Mouse (Mus musculus) gastrocnemius, postnatal 14 days (tissue): ENCODE measurements around the gene Plekhh1. TPM values are rescaled to one million over a fixed set of nuclear protein-coding genes. Genes with fewer than 3 reads are reported as not detected.

Experiments used
- DNase-seq: peaks from one replicate; pipeline ENCODE4 v3.0.0; 2021; ENCODE audit warnings: mixed read lengths
- intact Hi-C: fragments of 180-260 bp; cut with DNase I; formaldehyde crosslinking; loops from one replicate; pipeline ENCODE4 v1.15.1; 2025; ENCODE audit warnings: low total_unique reads
- long read RNA-seq, 2 experiments: library from polyadenylated mRNA; stranded (forward); transcript quantifications; one replicate each; pipeline ENCODE4 v2.0.0; 2021
- total RNA-seq, 2 experiments: library from RNA; stranded (reverse); gene quantifications; 2 replicates each; pipeline ENCODE4 v1.2.3; 2021

Gene Plekhh1
- 1 to 10 TPM; 2.2 to 2.5 TPM for total RNA-seq
- long read RNA-seq, experiment 1 = 0 reads
- long read RNA-seq, experiment 2, full-length matches to known transcripts = 3 of 4 reads
- long read RNA-seq, experiment 2, partial matches to known transcripts = 0 of 4 reads
- long read RNA-seq, experiment 2, other reads (novel, unspliced or antisense) = 1 of 4 reads

- DNase-seq = peak; percentile 30
- intact Hi-C loops = no loop called here
Observed at GRCm38 (mm10) chr12:79028911-79029861, at the start of gene Plekhh1. Gene Plekhh1 (plus strand): TSS chr12:79029163.

- intact Hi-C loops = no loop called here
- DNase-seq = peak; percentile 17
Observed at GRCm38 (mm10) chr12:78980683-78981091, 48.3 kb upstream of the Plekhh1 start.

- intact Hi-C loops = no loop called here
- DNase-seq = no peak
Observed at GRCm38 (mm10) chr12:78981131-78981530, 47.8 kb upstream of the Plekhh1 start.

- no peak for DNase-seq
- intact Hi-C loops = no loop called here
Observed at GRCm38 (mm10) chr12:78981938-78982825, 46.8 kb upstream of the Plekhh1 start.

DNA sequence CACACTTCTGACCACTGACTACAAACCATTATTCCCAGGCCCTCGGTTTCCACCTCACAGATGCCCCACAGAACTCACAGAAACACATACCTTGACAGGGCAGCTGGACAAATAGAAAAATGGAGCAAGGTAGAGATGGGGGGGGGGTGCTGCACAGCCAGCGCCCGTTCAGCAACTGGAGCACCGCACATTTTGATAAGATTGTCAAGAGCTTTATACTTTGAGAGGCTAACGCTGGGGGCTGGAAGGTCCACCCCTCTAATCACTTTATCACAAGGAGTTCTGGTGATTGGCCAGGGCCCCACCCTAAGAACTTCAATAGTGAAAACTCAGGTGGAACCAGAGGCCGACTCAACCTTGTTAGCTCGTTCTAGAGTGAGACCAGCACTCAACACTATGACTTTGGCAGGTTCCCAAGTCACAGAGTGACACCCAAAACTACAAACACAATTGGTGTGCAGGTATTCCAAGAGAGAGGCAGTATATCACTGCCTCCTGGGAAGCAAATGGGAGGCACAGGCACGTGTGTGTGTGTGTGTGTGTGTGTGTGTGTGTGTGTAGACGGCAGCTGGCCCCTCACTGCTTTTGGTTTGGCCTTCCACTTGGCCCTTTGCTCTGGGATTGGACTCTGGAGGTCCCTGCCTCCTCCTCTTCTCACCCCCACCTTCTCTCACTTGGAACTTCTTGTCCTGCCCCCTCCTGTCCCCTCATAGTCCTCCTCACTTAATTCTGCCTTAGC is 45.5 kb upstream of the Plekhh1 start:
- DNase-seq = no peak
- intact Hi-C loops = no loop called here

DNA sequence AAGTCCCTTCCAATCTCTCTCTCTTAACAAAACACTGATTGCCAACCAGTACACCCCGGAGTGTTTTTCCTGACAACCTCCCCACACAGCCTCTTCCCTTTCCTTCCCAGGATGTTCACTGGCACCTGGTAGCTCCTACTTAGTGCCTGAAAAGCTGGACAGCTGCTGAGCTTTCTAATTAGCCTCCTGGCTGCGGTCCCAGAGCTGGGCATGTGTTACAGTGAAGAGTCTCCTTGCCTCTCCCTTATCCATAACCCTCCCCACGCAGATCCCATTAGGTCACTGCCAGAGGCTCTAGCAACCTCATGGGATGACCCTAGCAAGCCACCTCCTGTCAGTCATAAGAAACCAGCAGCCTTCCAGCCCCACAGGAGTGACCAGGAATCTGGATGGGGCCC is 44.9 kb upstream of the Plekhh1 start:
- intact Hi-C loops = no loop called here
- peak; percentile 78 for DNase-seq

DNA sequence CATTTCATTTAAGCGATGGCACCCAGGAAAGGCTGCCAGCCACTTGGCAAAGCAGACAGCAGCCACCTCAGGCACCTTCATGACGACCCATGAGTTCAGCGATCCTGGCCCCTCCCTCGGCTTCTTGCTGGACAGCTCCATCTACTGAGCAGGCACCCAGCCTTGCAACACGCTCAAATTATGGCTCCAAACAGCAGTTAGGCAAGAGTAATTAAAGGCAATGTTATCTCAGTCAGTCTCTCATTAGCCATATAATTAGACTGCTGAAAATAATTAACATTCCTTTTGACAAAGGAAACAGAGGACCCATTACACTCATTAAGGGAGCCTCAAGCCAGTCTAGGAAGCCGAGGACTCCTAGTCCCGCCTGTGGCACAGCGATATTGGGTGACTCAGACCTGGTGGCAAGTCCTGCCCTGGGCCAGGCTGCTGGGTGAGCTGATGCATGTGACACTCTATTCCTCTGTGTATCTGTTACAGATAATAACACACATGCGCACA is 41.3 kb upstream of the Plekhh1 start:
- intact Hi-C loops = no loop called here
- peak; percentile 18 for DNase-seq

- intact Hi-C loops = no loop called here
- no peak for DNase-seq
Observed at GRCm38 (mm10) chr12:78996271-78996670, 32.7 kb upstream of the Plekhh1 start.

DNA sequence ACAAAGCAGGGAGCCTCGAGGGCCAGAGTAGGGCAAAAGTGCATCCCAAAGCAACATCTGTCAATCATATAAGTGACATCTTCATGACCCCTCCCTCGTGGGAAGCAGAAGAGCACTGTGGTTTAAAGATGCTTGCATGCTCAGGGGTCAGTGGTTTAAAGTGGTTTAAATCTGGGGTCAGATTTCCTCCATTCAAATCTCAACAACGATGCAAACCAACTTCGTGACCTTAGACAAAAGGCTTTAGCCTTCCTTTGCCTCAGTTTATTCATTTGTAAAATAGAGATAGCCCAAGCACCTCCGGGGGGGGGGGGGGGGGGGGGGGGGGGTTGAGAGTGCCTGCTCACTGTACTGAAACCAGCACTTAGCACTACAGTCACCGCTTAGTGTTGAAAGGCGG is 32.3 kb upstream of the Plekhh1 start:
- no peak for DNase-seq
- intact Hi-C loops = no loop called here

- no peak for DNase-seq
- intact Hi-C loops = no loop called here
Observed at GRCm38 (mm10) chr12:79002406-79002805, 26.6 kb upstream of the Plekhh1 start.

GRCm38 (mm10) chr12:79002978-79003377 is 26.0 kb upstream of the Plekhh1 start:
- no peak for DNase-seq
- intact Hi-C loops = no loop called here

DNA sequence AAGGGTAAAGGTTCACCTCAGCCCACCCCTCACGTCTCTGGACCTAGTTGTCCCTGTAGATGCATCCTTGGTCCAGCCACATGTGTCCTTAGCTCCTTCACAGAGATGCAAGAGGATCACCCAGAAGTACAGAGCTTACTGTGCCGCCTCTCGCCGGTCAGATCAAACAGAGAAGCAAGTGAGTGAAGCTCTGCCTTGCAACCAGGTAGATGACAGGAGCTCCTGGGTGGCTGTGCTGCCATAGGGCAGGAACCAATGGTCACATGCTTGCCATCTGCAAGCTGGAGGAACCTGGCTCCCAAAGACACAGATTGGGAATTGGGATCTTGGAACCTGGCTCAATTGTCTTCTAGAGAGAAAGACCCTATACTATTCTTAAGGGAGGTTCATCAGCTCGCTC is 23.5 kb upstream of the Plekhh1 start:
- DNase-seq = no peak

GRCm38 (mm10) chr12:79006076-79006475 is 22.9 kb upstream of the Plekhh1 start:
- no peak for DNase-seq
- intact Hi-C loops = loop anchor here (5.0 kb wide), 1 partner anchor 89 kb away; no protein-coding TSS in a partner anchor

More for the DNA sequence above, 23.5 kb upstream of the Plekhh1 start:
- intact Hi-C loops = loop anchor here (5.0 kb wide), 1 partner anchor 88 kb away; no protein-coding TSS in a partner anchor

DNA sequence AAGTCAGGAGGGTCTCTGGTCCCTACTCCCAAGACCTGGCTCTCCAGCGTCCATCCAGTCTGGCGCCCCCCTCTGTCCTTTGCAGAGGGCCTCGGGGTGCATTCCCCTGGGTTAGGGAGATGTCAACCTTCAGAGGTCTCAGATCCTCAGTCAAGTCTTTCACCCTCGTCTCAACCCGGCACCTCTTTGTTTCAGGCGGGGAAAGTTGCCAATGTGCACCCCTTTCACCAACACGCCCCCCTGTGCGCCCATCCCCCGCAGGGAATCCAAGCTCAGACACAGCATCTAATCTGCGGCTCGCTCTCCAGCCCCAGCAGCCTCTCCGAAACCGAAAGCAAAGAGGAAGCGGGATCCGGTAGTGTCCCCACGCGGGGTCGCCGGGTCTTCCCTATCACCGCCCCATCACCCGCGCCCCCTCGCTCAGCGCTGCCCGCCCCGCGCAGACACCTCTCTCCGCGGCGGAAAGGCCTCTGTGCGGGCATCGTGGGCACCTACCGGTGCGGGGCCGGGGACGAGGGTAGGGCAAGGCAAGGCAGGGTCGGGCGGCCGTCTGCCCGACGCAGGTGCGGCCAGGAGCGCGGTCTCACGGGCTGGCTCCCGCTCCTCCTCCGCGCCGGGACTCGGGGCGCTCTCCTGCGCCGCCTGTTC is 22.4 kb upstream of the Plekhh1 start:
- peak; percentile 47 for DNase-seq
- intact Hi-C loops = loop anchor here (5.0 kb wide), 1 partner anchor 89 kb away; no protein-coding TSS in a partner anchor

DNA sequence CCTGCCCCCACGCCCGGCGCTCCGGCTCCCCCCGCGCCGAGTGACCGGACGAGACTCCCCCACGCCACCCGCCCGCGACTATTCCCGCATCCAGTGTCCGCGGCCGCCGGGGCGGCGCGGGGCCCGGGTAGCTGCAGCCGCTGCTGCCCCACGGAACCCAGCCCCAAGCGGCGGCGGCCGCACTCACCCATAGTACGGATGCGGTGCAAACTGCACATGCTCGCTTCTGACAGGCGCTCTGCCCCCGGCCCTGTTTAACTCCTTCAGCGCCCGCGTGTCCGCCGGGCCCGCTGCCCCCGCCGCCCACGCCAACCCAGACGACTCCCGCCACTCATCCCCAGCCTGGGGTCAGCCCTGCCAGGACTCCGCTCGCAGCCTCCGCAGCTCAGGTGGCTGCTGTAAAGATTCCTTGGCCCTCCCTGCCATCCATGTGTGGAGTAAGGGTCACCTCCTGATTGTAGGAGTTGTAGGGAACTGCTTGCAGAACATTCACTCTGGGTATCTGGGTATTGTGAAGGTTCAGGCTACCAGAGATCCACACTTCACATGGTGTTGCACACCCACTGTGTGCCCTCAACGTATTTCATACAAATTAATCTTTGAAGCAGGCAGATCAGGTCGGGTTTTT is 21.7 kb upstream of the Plekhh1 start, which contains the start of gene Tmem229b:
Gene Tmem229b (minus strand): TSS at position 502 of the 628 bp plus-strand sequence.
- intact Hi-C loops = loop anchor here (5.0 kb wide), 1 partner anchor 90 kb away; no protein-coding TSS in a partner anchor
- DNase-seq = no peak

DNA sequence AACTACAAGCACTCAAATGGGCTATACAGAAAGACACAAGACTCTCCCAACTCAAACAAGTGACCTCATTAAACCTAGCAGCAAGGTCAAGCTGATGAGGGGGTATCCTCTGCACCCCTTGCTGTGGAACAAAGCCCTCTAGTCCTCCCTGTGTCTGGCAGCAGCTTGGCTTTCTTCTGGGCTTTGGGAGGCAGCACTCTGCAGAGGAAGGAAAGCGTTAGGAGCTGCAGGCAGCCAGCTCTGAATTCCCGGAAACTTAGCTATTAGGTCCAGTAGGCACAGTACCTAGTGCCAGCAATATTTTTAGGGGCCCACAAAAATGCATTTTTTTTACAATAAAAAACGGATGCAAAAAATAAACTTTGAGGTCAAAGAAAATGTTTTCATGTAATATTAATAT is 18.4 kb upstream of the Plekhh1 start:
- no peak for DNase-seq
- intact Hi-C loops = no loop called here

- no peak for DNase-seq
- intact Hi-C loops = no loop called here
Observed at GRCm38 (mm10) chr12:79016109-79016508, 12.9 kb upstream of the Plekhh1 start.

DNA sequence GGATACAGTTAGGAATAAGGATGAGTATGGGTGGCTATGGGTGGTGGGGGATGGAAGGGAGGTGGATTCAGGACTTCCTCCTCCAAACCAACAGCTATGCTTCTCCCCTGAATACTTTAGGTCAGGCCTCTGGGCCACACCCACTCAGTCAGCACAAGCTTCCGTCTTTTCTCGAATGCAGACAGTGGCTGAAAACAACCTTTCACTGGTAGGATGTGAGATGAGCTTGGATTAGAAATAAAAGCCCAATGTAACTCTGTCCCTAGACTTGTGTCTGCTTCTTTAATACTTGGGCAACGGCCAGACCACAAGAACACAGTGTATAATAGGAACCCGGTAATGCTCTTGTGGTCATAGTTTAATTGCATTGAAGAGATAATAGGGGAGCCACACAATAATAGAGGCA is 11.0 kb upstream of the Plekhh1 start:
- no peak for DNase-seq
- intact Hi-C loops = no loop called here
